Mouse (Mus musculus): ENCODE data around the gene Zfp90. TPM values are rescaled to one million over a fixed set of nuclear protein-coding genes. Genes with fewer than 3 reads are reported as not detected.

Gene Zfp90
- 19.6 and 20.2 TPM in 2 replicates for polyA plus RNA-seq (2014; fragmentation: Nextera tagmentation; extraction: Ambion mirVana)

DNA sequence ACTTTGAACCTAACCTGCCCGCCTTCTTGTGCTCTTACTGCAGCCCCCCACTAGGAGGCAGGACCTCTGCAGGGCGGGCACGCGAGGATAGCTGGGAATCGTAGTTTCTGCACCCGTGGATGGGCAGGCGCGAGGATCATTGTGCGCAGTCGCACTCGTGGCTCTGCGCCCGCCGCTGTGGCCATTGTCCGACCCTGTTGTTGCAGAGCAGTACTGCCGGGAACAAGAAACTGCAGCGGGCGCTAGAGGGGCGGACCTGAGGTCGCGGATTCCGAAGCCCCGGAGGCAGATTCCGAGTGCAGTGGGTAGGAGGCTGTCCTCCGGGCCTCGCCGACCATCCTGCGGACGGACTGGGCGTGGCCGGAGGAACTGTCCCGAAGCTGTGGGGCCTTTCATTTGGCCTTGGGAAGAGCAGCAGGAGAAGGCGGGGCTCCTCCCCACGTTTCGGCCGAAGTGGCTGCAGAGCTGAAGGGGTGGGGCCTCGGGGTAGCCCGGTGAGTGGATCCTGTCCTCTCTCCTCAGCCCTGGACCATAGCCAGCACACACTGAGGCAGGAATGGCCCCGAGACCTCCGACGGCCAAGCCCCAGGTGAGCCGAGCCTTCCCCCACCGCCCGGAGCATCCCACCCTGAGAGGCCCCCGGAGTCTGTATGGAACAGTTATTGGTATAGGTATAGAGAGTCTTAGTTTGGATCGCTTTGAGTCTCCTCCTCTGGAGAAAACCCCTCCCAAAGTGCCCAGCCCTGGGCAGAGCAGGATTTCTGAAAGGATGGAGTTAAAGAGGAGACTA lies at the start of gene Zfp90:
Gene Zfp90, plus strand, starts transcription at position 146 of the 790 bp plus-strand sequence.
- H3K27me3 ChIP-seq (ENCODE audit: insufficient read depth, low read length), result no peaks in the 10 kb centered on the region
- H3K4me3 ChIP-seq (ENCODE audit: low read depth, low read length), result peak within 1 kb of the TSS; percentile 73
- no peaks in the 10 kb centered on the region for H3K9me3 ChIP-seq (ENCODE audit: low read depth, low read length)
- peaks cover 21% of the 10 kb centered on the region for H3K36me3 ChIP-seq (ENCODE audit: insufficient read depth)
- ATAC-seq (ENCODE audit: insufficient read depth) (peak; percentile 98), DNase-seq (peak; percentile 98)
- peak within 1 kb of the TSS; percentile 80 for H3K9ac ChIP-seq
- peaks cover 7% of the 10 kb centered on the region for H3K4me1 ChIP-seq (ENCODE audit: insufficient read depth)
- H3K4me2 ChIP-seq, result peak within 1 kb of the TSS; percentile 82
- H3K27ac ChIP-seq (ENCODE audit: low read depth), result peak within 1 kb of the TSS; percentile 97
- peak; percentile 96 for TF ChIP-seq CTCF (IDR thresholded peaks at IDR 0.05; ENCODE audit: low read depth)
- WGBS, result under 1% methylated on average over 46 of the region's 46 CpGs

DNA sequence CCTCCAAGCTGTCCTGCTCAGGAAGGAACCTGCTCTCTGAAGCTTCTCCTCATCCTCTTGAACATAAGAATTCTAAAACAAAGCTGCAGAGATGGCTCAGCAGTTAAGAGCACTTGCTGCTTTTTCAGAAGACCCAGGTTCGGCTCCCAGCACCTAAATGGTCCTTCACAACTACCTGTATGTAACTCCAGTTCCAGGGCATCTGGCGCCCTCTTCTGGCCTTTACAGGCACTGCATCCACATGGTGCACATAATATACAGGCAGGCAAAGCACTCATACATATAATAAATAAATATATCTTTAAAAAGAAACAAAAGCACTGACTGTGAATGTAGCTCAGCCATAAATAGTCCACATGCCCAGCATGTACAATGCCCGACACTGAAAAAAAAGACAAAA lies 46.6 kb upstream of the Zfp90 start:
- peak; percentile 40 for TF ChIP-seq CTCF (IDR thresholded peaks at IDR 0.05; ENCODE audit: low read depth)
- WGBS, result 62% methylated on average over 3 of the region's 3 CpGs
- no peak overlapping the region for H3K9ac ChIP-seq
- no peaks in the 10 kb centered on the region for H3K4me1 ChIP-seq (ENCODE audit: insufficient read depth)
- no peaks in the 10 kb centered on the region for H3K36me3 ChIP-seq (ENCODE audit: insufficient read depth)
- ATAC-seq (ENCODE audit: insufficient read depth) (no peak), DNase-seq (no peak)
- H3K4me2 ChIP-seq, result no peak overlapping the region
- H3K4me3 ChIP-seq (ENCODE audit: low read depth, low read length), result no peak overlapping the region
- H3K9me3 ChIP-seq (ENCODE audit: low read depth, low read length), result no peaks in the 10 kb centered on the region
- no peaks in the 10 kb centered on the region for H3K27me3 ChIP-seq (ENCODE audit: insufficient read depth, low read length)
- H3K27ac ChIP-seq (ENCODE audit: low read depth), result no peak overlapping the region

DNA sequence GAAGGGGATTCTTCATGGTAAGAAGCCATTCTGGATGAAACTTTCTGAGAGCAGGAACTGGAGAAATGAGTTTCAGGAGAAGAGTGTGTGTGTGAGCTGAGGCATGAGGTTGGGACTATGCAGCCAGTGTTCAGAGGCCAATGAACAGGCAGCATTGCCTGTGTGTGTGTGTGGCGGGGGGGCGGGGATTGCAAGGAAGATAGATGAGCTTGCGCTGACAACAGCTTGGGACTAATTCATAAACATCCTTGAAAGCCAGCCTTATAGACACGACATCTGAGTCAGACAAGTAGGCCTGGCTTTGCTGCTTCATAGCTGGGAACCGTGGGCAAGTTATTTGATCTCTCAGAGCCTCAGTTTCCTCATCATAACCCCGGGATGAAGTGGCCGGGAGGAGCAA lies 46.1 kb upstream of the Zfp90 start:
- Histone ChIP-seq H3K4me1 (ENCODE audit: insufficient read depth) (no peaks in the 10 kb centered on the region), H3K27ac (ENCODE audit: low read depth) (no peak overlapping the region), H3K4me3 (ENCODE audit: low read depth, low read length) (no peak overlapping the region), H3K9me3 (ENCODE audit: low read depth, low read length) (no peaks in the 10 kb centered on the region), H3K36me3 (ENCODE audit: insufficient read depth) (no peaks in the 10 kb centered on the region), H3K4me2 (no peak overlapping the region), H3K27me3 (ENCODE audit: insufficient read depth, low read length) (no peaks in the 10 kb centered on the region), H3K9ac (no peak overlapping the region)
- DNase-seq (peak; percentile 51), ATAC-seq (ENCODE audit: insufficient read depth) (peak; percentile 73; the same call in 1 of the 2 replicates)
- WGBS, result 47% methylated on average over 7 of the region's 7 CpGs
- no peak for TF ChIP-seq CTCF (IDR thresholded peaks at IDR 0.05; ENCODE audit: low read depth)

DNA sequence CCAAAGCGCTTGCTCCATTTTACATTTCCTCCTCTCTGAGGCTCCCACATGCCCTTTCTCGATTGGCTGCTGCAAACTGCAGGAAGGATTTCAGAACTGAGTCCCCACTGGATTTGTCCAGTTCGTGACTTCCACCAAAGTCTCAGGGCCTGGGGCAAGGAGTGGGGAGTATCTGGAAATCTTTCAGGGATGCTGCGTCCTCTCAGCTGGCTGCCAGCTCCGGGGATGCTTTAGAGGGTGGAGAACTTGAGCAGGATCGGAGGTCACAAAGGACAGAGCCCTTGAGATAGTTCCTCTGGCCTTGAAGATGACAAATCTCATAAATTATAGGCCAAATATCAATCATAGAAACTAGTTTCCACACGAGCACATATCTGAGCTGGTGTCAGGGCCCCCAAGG lies 39.2 kb upstream of the Zfp90 start:
- H3K4me1 ChIP-seq (ENCODE audit: insufficient read depth), result no peaks in the 10 kb centered on the region
- 57% methylated on average over 7 of the region's 7 CpGs for WGBS

DNA sequence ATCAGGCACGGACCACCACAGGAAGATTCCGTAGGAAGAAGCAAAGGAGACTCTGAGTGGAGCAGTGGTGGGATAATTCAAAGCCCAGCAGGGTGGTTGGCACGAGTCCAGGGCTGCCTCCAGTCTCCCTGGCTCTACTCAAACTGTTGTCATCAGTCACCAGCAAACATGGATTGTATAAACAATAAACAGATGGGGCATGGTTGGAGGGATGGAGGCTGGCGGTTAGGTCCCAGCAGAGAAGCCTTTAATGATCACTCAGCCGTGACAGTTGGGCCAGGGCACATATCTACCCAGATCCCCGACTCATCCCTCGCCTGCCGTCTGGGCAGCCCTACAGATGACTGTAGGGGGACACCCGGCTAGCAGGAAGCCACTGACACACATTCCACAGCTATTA lies 38.3 kb upstream of the Zfp90 start:
- Histone ChIP-seq H3K4me1 (ENCODE audit: insufficient read depth) (no peaks in the 10 kb centered on the region), H3K27ac (ENCODE audit: low read depth) (no peak overlapping the region), H3K4me2 (no peak overlapping the region), H3K9ac (no peak overlapping the region), H3K9me3 (ENCODE audit: low read depth, low read length) (no peaks in the 10 kb centered on the region), H3K27me3 (ENCODE audit: insufficient read depth, low read length) (no peaks in the 10 kb centered on the region), H3K4me3 (ENCODE audit: low read depth, low read length) (no peak overlapping the region), H3K36me3 (ENCODE audit: insufficient read depth) (no peaks in the 10 kb centered on the region)
- DNase-seq (peak; percentile 79), ATAC-seq (ENCODE audit: insufficient read depth) (peak; percentile 81; the same call in 1 of the 2 replicates)
- no peak for TF ChIP-seq CTCF (IDR thresholded peaks at IDR 0.05; ENCODE audit: low read depth)
- 17% methylated on average over 9 of the region's 9 CpGs for WGBS

More for the DNA sequence above, 39.2 kb upstream of the Zfp90 start:
- no peak for DNase-seq
- Histone ChIP-seq H3K27ac (ENCODE audit: low read depth) (no peak overlapping the region), H3K4me3 (ENCODE audit: low read depth, low read length) (no peak overlapping the region), H3K27me3 (ENCODE audit: insufficient read depth, low read length) (no peaks in the 10 kb centered on the region), H3K36me3 (ENCODE audit: insufficient read depth) (no peaks in the 10 kb centered on the region), H3K9me3 (ENCODE audit: low read depth, low read length) (no peaks in the 10 kb centered on the region), H3K9ac (no peak overlapping the region), H3K4me2 (no peak overlapping the region)
- ATAC-seq (ENCODE audit: insufficient read depth), result no peak
- TF ChIP-seq CTCF (IDR thresholded peaks at IDR 0.05; ENCODE audit: low read depth), result no peak

DNA sequence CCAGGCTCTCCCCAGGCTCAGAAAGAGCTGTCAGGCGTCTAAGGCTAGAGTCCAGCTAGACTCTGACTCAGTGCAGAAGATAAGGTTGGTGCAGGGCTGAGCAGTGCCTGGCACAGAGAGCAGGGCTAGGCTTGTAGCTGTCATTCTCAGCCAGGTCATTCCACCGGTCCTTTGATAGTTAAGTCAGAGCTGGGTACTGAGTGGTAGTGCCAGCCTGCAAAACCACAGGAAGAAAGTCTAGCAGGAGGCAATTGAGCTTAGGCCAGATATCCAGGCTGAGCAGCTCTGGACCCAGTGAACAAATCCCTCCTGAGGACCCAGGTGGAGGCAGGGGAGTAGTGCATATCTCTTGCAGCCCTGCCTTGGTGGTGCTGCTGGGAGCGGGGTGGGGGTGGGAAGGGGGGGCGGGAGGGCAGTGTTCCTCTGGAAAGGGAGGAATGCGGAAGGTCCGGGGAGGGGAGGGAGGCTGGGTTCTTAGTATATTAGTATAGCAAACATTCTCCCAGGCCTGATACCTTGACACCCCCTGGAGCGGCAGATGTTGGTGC lies 36.6 kb upstream of the Zfp90 start:
- Histone ChIP-seq H3K36me3 (ENCODE audit: insufficient read depth) (no peaks in the 10 kb centered on the region), H3K9ac (no peak overlapping the region), H3K4me3 (ENCODE audit: low read depth, low read length) (no peak overlapping the region), H3K27me3 (ENCODE audit: insufficient read depth, low read length) (no peaks in the 10 kb centered on the region), H3K9me3 (ENCODE audit: low read depth, low read length) (no peaks in the 10 kb centered on the region), H3K27ac (ENCODE audit: low read depth) (no peak overlapping the region), H3K4me1 (ENCODE audit: insufficient read depth) (no peaks in the 10 kb centered on the region), H3K4me2 (no peak overlapping the region)
- DNase-seq (peak; percentile 13), ATAC-seq (ENCODE audit: insufficient read depth) (peak; percentile 71)
- TF ChIP-seq CTCF (IDR thresholded peaks at IDR 0.05; ENCODE audit: low read depth), result no peak
- WGBS, result 30% methylated on average over 6 of the region's 7 CpGs

DNA sequence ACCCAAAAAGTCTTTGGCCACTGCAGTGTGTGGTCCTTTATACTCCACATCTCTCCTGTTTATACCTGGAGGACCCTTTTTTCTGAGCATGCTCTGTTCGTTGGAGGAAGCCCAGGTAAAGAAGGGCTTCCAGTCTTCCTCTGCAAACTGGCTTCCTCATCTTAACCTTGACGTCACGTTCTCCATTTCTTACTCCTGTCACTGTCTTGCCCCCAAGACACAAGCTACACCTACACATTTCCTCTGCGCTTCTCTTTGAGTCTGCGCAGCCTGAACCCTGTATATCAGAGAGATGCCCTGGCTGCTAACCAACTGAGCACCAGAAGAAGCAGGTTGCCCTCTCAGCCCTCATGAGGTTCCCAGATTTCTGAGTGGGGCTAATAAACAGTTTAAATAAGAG lies 35.8 kb upstream of the Zfp90 start:
- Histone ChIP-seq H3K4me3 (ENCODE audit: low read depth, low read length) (no peak overlapping the region), H3K27ac (ENCODE audit: low read depth) (no peak overlapping the region), H3K4me1 (ENCODE audit: insufficient read depth) (no peaks in the 10 kb centered on the region), H3K36me3 (ENCODE audit: insufficient read depth) (no peaks in the 10 kb centered on the region), H3K4me2 (no peak overlapping the region), H3K27me3 (ENCODE audit: insufficient read depth, low read length) (no peaks in the 10 kb centered on the region), H3K9ac (no peak overlapping the region), H3K9me3 (ENCODE audit: low read depth, low read length) (no peaks in the 10 kb centered on the region)
- no peak for TF ChIP-seq CTCF (IDR thresholded peaks at IDR 0.05; ENCODE audit: low read depth)
- DNase-seq (no peak), ATAC-seq (ENCODE audit: insufficient read depth) (no peak)
- 70% methylated on average over 5 of the region's 5 CpGs for WGBS

Data from lung, embryonic 14.5 days (tissue).